Mouse (Mus musculus): ENCODE results near the gene Evl. TPM values are rescaled to one million over a fixed set of nuclear protein-coding genes. Genes with fewer than 3 reads are reported as not detected.

The Evl gene
- polyA plus RNA-seq, 1 experiment: 71.5 TPM

DNA sequence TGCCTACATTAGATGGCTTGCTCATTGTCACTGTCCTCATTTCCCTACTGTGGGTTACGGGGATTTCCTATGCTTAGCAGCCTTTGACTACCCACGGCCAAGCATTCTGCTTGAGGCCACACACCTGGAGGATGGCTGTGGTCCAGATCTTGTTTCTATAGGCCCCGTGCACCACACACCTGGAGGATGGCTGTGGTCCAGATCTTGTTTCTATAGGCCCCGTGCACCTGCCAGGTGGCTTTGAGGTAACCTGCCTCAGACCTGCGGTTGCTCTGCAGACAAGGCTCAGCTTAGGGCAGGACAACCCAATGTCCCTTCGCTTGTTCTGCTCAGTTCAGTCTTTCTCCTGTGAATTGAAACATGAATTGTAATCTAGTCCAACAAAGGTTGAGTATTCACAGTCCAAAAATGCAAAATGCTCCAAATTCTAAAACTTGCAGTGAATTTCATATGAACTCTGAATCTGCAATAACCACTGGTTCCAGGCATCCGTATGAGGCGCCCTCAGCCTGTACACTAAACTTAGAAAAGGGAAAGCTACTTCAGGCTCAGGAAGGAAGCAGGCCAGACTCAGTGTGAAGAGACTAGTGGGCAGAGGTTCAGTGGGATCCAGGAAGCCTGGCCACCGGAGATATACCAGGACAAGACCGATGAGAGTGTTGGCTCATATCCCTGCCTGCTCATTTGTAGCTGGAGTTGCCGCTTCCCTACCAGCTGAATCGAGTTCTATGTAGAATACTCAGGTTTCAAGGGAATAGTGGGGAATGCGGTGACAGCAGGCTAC is 127.9 kb downstream of the Evl start:
- H3K79me2 ChIP-seq (ENCODE audit: control insufficient read depth, insufficient read depth): no peaks in the 10 kb centered on the region
- TF ChIP-seq REST (IDR thresholded peaks at IDR 0.05; ENCODE audit: insufficient read depth, insufficient read length) (no peak), TCF12 (IDR thresholded peaks at IDR 0.05; ENCODE audit: insufficient read depth, poor library complexity, severe bottlenecking) (no peak), CEBPB (IDR thresholded peaks at IDR 0.05; ENCODE audit: insufficient read depth, poor library complexity, severe bottlenecking) (no peak), E2F4 (IDR thresholded peaks at IDR 0.05; ENCODE audit: insufficient read depth) (no peak), USF1 (IDR thresholded peaks at IDR 0.05; ENCODE audit: low read depth) (no peak), MAX (IDR thresholded peaks at IDR 0.05; ENCODE audit: low read depth) (no peak), MYOG (IDR thresholded peaks at IDR 0.05; ENCODE audit: control insufficient read depth in 1 of 3, insufficient read depth in 1 of 3, insufficient read length in 2 of 3, low read depth in 2 of 3) (no peak)
- H3K36me3 ChIP-seq (ENCODE audit: control insufficient read depth, insufficient read depth): no peaks in the 10 kb centered on the region
- no peaks in the 10 kb centered on the region for H3K27me3 ChIP-seq (ENCODE audit: control insufficient read depth, insufficient read depth, insufficient read length)
- no peak overlapping the region for H3ac ChIP-seq (ENCODE audit: control insufficient read depth, insufficient read length)
- no peak overlapping the region for H3K4me3 ChIP-seq
- no peak overlapping the region for H3K4me2 ChIP-seq (ENCODE audit: low read depth)

DNA sequence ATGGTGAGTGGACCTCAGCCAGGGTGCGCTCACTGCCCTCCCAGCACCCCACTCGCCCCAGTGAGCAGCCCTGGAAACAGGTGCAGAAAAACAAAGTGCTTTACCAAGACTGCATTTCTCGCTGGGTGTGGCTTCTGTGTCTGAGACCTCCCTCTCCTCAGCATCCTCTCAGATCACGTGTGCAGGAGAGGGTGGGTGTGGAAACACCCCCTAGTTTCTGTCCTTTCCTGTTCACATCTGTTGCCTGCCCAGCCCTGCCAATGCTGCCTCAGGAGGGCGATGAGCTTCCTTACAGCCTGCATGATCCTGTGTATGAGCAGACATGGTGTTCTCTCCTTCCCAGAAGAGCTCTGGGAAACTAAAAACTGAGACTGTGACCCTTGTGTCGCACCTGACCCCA is 131.9 kb downstream of the Evl start:
- H3K79me2 ChIP-seq (ENCODE audit: control insufficient read depth, insufficient read depth): no peaks in the 10 kb centered on the region
- H3K27me3 ChIP-seq (ENCODE audit: control insufficient read depth, insufficient read depth, insufficient read length): no peaks in the 10 kb centered on the region
- H3K4me3 ChIP-seq: no peak overlapping the region
- no peaks in the 10 kb centered on the region for H3K36me3 ChIP-seq (ENCODE audit: control insufficient read depth, insufficient read depth)
- no peak overlapping the region for H3ac ChIP-seq (ENCODE audit: control insufficient read depth, insufficient read length)
- no peak for TF ChIP-seq REST (IDR thresholded peaks at IDR 0.05; ENCODE audit: insufficient read depth, insufficient read length)
- no peak for TF ChIP-seq SRF (IDR thresholded peaks at IDR 0.05; ENCODE audit: control insufficient read depth, insufficient read length, low read depth)
- H3K4me2 ChIP-seq (ENCODE audit: low read depth): no peak overlapping the region

- Histone ChIP-seq H3K4me2 (ENCODE audit: low read depth) (no peak overlapping the region), H3K36me3 (ENCODE audit: control insufficient read depth, insufficient read depth) (no peaks in the 10 kb centered on the region), H3ac (ENCODE audit: control insufficient read depth, insufficient read length) (no peak overlapping the region), H3K27me3 (ENCODE audit: control insufficient read depth, insufficient read depth, insufficient read length) (no peaks in the 10 kb centered on the region), H3K4me3 (no peak overlapping the region), H3K79me2 (ENCODE audit: control insufficient read depth, insufficient read depth) (no peaks in the 10 kb centered on the region)
- TF ChIP-seq SRF (IDR thresholded peaks at IDR 0.05; ENCODE audit: control insufficient read depth, insufficient read length, low read depth) (no peak), TCF3 (IDR thresholded peaks at IDR 0.05; ENCODE audit: insufficient read length, low read depth) (no peak)
Measured at GRCm38 (mm10) chr12:108686926-108687325, 132.4 kb downstream of the Evl start.

GRCm38 (mm10) chr12:108689167-108689566 is 134.6 kb downstream of the Evl start:
- no peak overlapping the region for H3ac ChIP-seq (ENCODE audit: control insufficient read depth, insufficient read length)
- H3K36me3 ChIP-seq (ENCODE audit: control insufficient read depth, insufficient read depth): no peaks in the 10 kb centered on the region
- H3K79me2 ChIP-seq (ENCODE audit: control insufficient read depth, insufficient read depth): no peaks in the 10 kb centered on the region
- TF ChIP-seq SRF (IDR thresholded peaks at IDR 0.05; ENCODE audit: control insufficient read depth, insufficient read length, low read depth): no peak
- no peak for TF ChIP-seq REST (IDR thresholded peaks at IDR 0.05; ENCODE audit: insufficient read depth, insufficient read length)
- TF ChIP-seq TCF3 (IDR thresholded peaks at IDR 0.05; ENCODE audit: insufficient read length, low read depth): no peak
- TF ChIP-seq TCF12 (IDR thresholded peaks at IDR 0.05; ENCODE audit: insufficient read depth, poor library complexity, severe bottlenecking): no peak
- TF ChIP-seq MYOG (IDR thresholded peaks at IDR 0.05; ENCODE audit: control insufficient read depth in 1 of 3, insufficient read depth in 1 of 3, insufficient read length in 2 of 3, low read depth in 2 of 3): peak in 1 of 3 experiments; percentile 43
- TF ChIP-seq CEBPB (IDR thresholded peaks at IDR 0.05; ENCODE audit: insufficient read depth, poor library complexity, severe bottlenecking): no peak
- TF ChIP-seq MAX (IDR thresholded peaks at IDR 0.05; ENCODE audit: low read depth): no peak
- TF ChIP-seq MYOD1 (IDR thresholded peaks at IDR 0.05; ENCODE audit: control insufficient read depth in 1 of 3, insufficient read length in 2 of 3, low read depth in 2 of 3): no peak
- TF ChIP-seq POLR2AphosphoS2 (IDR thresholded peaks at IDR 0.05; ENCODE audit: insufficient read length, low read depth): no peak
- no peak overlapping the region for H3K4me3 ChIP-seq
- no peak overlapping the region for H3K4me2 ChIP-seq (ENCODE audit: low read depth)
- no peaks in the 10 kb centered on the region for H3K27me3 ChIP-seq (ENCODE audit: control insufficient read depth, insufficient read depth, insufficient read length)

DNA sequence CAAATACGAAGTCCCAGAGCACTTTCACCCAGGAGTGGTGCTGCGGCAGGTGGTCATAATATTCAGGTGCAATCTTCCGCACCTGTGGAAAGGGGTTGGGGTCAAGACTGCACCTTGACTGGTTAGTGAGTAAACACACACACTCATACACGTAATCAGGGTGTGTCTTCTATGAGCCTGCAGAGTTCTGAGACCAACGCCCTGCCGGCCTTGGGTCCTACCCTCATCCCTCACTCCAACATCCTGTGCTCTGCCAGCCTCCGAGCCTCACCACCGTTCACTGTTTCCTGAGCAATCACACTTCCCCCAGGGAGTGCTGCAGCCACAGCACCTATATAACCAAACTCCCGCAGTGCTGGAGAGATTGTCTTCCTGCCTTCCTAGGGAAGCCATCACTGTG is 136.0 kb downstream of the Evl start:
- H3K4me2 ChIP-seq (ENCODE audit: low read depth): no peak overlapping the region
- no peaks in the 10 kb centered on the region for H3K36me3 ChIP-seq (ENCODE audit: control insufficient read depth, insufficient read depth)
- no peaks in the 10 kb centered on the region for H3K27me3 ChIP-seq (ENCODE audit: control insufficient read depth, insufficient read depth, insufficient read length)
- TF ChIP-seq TCF3 (IDR thresholded peaks at IDR 0.05; ENCODE audit: insufficient read length, low read depth) (no peak), MYOG (IDR thresholded peaks at IDR 0.05; ENCODE audit: control insufficient read depth in 1 of 3, insufficient read depth in 1 of 3, insufficient read length in 2 of 3, low read depth in 2 of 3) (no peak), REST (IDR thresholded peaks at IDR 0.05; ENCODE audit: insufficient read depth, insufficient read length) (no peak), MYOD1 (IDR thresholded peaks at IDR 0.05; ENCODE audit: control insufficient read depth in 1 of 3, insufficient read length in 2 of 3, low read depth in 2 of 3) (no peak), TCF12 (IDR thresholded peaks at IDR 0.05; ENCODE audit: insufficient read depth, poor library complexity, severe bottlenecking) (no peak), USF1 (IDR thresholded peaks at IDR 0.05; ENCODE audit: low read depth) (no peak), MAX (IDR thresholded peaks at IDR 0.05; ENCODE audit: low read depth) (no peak), CEBPB (IDR thresholded peaks at IDR 0.05; ENCODE audit: insufficient read depth, poor library complexity, severe bottlenecking) (no peak), POLR2A (IDR thresholded peaks at IDR 0.05; ENCODE audit: insufficient read length, low read depth) (no peak), POLR2AphosphoS2 (IDR thresholded peaks at IDR 0.05; ENCODE audit: insufficient read length, low read depth) (no peak), SRF (IDR thresholded peaks at IDR 0.05; ENCODE audit: control insufficient read depth, insufficient read length, low read depth) (no peak), E2F4 (IDR thresholded peaks at IDR 0.05; ENCODE audit: insufficient read depth) (no peak)
- H3ac ChIP-seq (ENCODE audit: control insufficient read depth, insufficient read length): no peak overlapping the region
- H3K4me3 ChIP-seq: no peak overlapping the region
- no peaks in the 10 kb centered on the region for H3K79me2 ChIP-seq (ENCODE audit: control insufficient read depth, insufficient read depth)
